Mouse (Mus musculus): ENCODE measurements around the gene Glrx3.
A peak's percentile ranks its signal among the peaks of the same experiment; 100 is the strongest.

Gene Glrx3

DNA sequence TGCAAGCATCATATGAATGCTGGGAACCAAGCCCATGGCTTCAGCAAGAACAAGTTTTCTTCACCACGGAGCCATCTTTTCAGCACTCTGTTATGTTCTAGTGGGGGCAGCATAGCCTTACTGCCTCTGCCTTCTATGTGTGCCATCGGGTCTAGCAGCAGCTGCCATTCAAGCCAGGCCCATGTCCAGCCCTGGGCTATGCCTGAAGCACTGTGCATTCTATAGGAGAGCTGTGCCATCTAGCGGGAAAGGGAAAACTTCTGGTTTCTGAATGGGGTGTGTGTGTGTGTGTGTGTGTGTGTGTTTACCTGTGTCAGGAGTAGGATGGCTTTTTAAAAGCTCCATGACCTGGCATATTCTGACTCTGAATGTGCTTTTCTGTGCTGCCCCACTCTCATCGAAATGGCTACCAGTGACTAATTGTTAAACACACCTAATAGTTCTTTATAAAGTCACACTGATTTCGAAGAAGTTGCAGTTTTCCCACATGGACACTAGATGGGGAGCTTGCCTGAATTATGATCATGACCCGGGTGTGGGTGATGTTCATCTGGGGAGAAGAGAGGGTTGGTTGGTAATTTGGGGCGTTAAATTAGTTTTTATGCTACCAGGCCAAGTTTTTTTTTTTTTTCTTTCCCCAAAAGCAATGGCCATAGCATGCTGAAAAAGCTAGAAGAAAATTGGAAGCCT lies 34.2 kb downstream of the Glrx3 start:
- DNase-seq (ENCODE audit: low read depth, low spot score), result no peak

DNA sequence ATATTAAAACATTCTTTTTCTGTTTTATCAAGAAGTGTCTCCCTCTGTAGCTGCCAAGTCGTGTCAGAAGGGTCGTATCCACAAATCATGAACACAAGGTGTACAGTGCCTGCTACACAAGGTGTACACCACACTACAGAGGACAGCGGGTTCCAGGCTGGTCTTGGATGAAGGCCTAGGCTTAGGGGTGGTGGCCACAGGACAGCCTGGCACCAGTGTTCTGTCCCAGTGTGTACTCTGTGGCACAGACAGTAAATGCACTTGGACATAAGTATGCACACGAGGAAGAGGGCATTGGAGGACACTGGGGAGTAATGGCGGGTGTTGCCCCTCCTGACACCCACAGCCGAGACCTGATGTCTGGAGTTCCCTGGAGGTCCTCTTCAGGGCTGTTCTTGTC lies 34.7 kb downstream of the Glrx3 start:
- no peak for DNase-seq (ENCODE audit: low read depth, low spot score)

- peak; percentile 85 for DNase-seq (ENCODE audit: low read depth, low spot score)
Observed at GRCm38 (mm10) chr7:137477950-137478620, 40.7 kb downstream of the Glrx3 start.

DNA sequence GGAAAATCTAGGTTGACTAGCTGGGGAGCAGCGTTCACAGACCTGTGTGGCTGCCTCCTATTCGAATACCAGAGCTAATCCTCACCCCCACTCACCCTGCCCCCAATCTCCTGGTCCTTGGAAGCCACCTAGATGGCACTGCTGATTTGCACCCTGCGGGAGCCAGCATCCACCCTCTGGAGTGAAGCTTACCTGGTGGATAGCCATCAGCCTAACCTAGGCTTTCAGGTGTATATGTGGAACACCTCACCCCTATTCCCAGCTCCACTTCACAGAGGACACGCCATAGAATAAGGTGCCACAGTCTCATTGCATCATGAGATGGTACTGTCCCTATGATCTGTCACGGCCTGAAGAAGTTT lies 41.2 kb downstream of the Glrx3 start:
- no peak for DNase-seq (ENCODE audit: low read depth, low spot score)

DNA sequence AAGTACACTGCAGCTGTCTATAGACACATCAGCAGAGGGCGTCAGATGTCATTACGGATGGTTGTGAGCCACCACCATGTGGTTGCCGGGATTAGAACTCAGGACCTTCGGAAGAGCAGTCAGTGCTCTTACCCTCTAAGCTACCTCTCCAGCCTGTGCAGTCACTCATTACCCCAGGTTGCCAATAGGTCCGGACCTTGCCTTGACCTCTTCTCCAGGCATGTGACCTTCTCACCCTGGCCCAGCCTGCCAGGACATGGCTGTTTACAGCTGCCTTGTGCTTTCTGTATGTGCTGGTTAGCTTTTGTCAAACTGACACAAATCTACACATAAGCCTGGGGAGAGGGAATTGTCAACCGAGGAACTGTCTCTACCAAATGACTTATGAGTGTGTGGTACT lies 43.4 kb downstream of the Glrx3 start:
- DNase-seq (ENCODE audit: low read depth, low spot score), result no peak

DNA sequence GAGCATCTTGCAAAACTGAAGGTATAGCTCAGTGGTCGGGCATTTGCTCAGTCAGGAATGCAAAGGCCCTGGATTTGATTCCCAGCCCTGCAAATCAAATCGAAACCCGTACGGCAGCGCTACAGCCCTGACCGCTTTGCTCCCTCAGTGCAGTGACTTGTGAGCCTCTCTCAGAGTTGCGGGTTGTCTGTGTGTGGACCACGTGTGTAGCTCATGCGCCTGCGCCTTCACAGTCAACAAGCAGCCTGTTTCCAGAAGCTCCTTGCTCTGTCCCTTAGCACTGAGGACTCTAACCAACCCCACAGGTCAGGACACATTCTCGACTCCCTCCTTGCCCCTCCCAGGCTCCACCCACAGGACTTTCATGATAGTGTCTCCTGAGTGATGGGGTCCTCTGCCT lies 46.6 kb downstream of the Glrx3 start:
- no peak for DNase-seq (ENCODE audit: low read depth, low spot score)

DNA sequence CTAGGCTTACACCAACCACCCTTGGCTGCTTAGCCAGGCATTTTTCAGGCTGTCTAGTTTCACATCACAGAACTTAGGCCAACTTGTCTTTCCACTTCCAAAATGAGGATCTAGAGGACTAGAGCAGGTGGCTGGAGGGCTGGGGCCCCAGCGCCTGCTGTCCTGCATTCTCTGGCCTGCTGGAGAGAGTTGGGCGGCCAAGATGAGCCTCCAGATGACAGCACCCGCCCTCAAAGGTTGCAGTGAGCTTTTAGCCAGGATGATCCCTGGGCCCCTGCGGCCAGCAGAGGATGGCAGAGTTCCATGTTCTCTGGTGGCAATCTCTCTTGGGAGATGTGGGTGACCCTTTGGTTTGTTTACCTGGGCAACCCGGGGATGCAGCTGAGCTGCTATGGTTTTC lies 51.0 kb downstream of the Glrx3 start:
- DNase-seq (ENCODE audit: low read depth, low spot score), result no peak

DNA sequence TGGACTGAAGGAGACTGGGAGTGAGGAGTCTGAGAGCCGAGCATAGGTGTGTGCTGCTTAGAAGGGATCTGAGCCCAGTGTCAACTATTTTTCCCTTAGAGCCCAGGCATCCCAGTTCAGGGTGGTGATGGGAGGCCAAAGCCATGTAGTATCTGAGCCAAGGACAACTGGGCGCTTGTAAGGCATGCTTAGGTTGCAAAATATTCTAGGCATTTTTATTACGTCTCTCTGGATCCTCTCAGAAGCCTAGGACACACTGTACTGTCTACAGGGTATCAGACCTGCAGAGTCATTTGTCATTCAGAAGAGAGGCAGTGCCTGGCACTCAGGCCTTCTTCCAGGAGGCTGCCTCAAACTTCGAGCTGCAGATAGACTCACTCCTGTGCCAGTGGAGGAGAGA lies 53.3 kb downstream of the Glrx3 start:
- no peak for DNase-seq (ENCODE audit: low read depth, low spot score)

GRCm38 (mm10) chr7:137492307-137492973 lies 55.0 kb downstream of the Glrx3 start:
- DNase-seq (ENCODE audit: low read depth, low spot score), result no peak

- no peak for DNase-seq (ENCODE audit: low read depth, low spot score)
Observed at GRCm38 (mm10) chr7:137498736-137499135, 61.3 kb downstream of the Glrx3 start.

GRCm38 (mm10) chr7:137517588-137517987 lies 80.2 kb downstream of the Glrx3 start:
- no peak for DNase-seq (ENCODE audit: low read depth, low spot score)

DNA sequence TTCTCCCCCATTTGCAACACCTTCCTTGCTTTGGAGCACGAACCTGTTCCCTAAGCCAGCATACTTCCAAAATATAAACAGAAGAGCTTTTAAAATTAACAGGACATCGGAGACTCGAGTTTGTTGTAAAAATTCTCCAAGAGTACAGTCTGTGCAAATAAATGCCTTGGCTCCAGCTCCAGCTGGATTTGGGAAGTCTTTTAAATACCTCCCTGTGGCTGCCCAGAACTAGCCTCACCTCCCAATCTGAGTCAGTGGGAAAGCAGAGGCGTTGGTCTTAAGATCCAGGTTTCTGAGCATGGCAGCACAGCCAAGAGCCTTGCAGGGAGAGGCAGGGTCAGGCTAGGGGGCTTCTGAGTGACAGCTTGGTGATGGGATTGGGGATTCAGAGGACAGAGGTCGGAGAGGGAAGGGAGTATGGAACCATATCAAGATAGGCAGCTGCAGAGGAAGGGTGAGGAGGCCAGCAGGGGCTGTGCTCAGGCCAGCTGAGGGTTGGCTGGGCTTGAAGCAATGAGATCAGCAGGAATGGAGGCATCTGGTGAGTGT lies 80.7 kb downstream of the Glrx3 start:
- DNase-seq (ENCODE audit: low read depth, low spot score), result no peak
